Mouse (Mus musculus) kidney, adult 2 months (tissue): ENCODE results near the gene Man2a1.

ENCODE experiments used
- CTCF ChIP-seq: fragments of 200-500 bp; conservative IDR thresholded peaks from 2 replicates; pipeline ENCODE4 v1.5.1; 2011; ENCODE audit warnings: low read depth, mild to moderate bottlenecking, control low read depth, low read length, moderate library complexity, mixed read lengths; ENCODE audit not compliant: insufficient read depth, insufficient read length
- POLR2A ChIP-seq: fragments of 200-500 bp; IDR thresholded peaks from one replicate; pipeline ENCODE4 v1.6.1; 2011; ENCODE audit warnings: low read depth, low read length, control low read depth

- TF ChIP-seq CTCF (no peak), POLR2A (no peak)
Observed at GRCm38 (mm10) chr17:64620627-64621026, 20.1 kb downstream of the Man2a1 start.
